Mouse (Mus musculus): ENCODE data around the gene Cpt2.

Cpt2 gene

GRCm38 (mm10) chr4:107923145-107923802 lies at the start of gene Cpt2:
Gene Cpt2, minus strand, starts transcription at chr4:107923610.
- peak; percentile 92 to 94 for DNase-seq (ENCODE audit: low spot score in 2 of 2)

- no peak for DNase-seq (ENCODE audit: low spot score in 2 of 2)
These were observed 47.8 kb upstream of the Cpt2 start for GRCm38 (mm10) chr4:107971162-107971561.

GRCm38 (mm10) chr4:107969781-107970180 lies 46.4 kb upstream of the Cpt2 start:
- peak in 1 of 2 experiments; percentile 38 for DNase-seq (ENCODE audit: low spot score in 2 of 2)

- no peak for DNase-seq (ENCODE audit: low spot score in 2 of 2)
These were observed 44.7 kb upstream of the Cpt2 start, which contains the start of gene Slc1a7 for GRCm38 (mm10) chr4:107967966-107968682. Gene Slc1a7, plus strand, starts transcription at chr4:107968332.

GRCm38 (mm10) chr4:107966416-107967109 lies 43.2 kb upstream of the Cpt2 start:
- DNase-seq (ENCODE audit: low spot score in 2 of 2): no peak

GRCm38 (mm10) chr4:107962792-107963191 lies 39.4 kb upstream of the Cpt2 start:
- no peak for DNase-seq (ENCODE audit: low spot score in 2 of 2)

- DNase-seq (ENCODE audit: low spot score in 2 of 2): no peak
These were observed 38.8 kb upstream of the Cpt2 start for GRCm38 (mm10) chr4:107962044-107962732.

- DNase-seq (ENCODE audit: low spot score in 2 of 2): no peak
These were observed 35.1 kb upstream of the Cpt2 start for GRCm38 (mm10) chr4:107958487-107958886.

GRCm38 (mm10) chr4:107955691-107956090 lies 32.3 kb upstream of the Cpt2 start:
- no peak for DNase-seq (ENCODE audit: low spot score in 2 of 2)

GRCm38 (mm10) chr4:107952845-107953244 lies 29.4 kb upstream of the Cpt2 start:
- DNase-seq (ENCODE audit: low spot score in 2 of 2): no peak

- no peak for DNase-seq (ENCODE audit: low spot score in 2 of 2)
These were observed 26.5 kb upstream of the Cpt2 start for GRCm38 (mm10) chr4:107949918-107950317.

GRCm38 (mm10) chr4:107944141-107944540 lies 20.7 kb upstream of the Cpt2 start:
- no peak for DNase-seq (ENCODE audit: low spot score in 2 of 2)

- DNase-seq (ENCODE audit: low spot score in 2 of 2): peak in 1 of 2 experiments; percentile 73
These were observed 19.3 kb upstream of the Cpt2 start for GRCm38 (mm10) chr4:107942741-107943140.

GRCm38 (mm10) chr4:107938124-107938523 lies 14.7 kb upstream of the Cpt2 start:
- DNase-seq (ENCODE audit: low spot score in 2 of 2): no peak

- peak; percentile 38 to 67 for DNase-seq (ENCODE audit: low spot score in 2 of 2)
These were observed 13.9 kb upstream of the Cpt2 start for GRCm38 (mm10) chr4:107937338-107937737.

- no peak for DNase-seq (ENCODE audit: low spot score in 2 of 2)
These were observed 11.8 kb upstream of the Cpt2 start for GRCm38 (mm10) chr4:107935254-107935653.

- DNase-seq (ENCODE audit: low spot score in 2 of 2): no peak
These were observed 9.8 kb upstream of the Cpt2 start for GRCm38 (mm10) chr4:107933239-107933638.

- DNase-seq (ENCODE audit: low spot score in 2 of 2): no peak
These were observed 8.0 kb upstream of the Cpt2 start for GRCm38 (mm10) chr4:107931453-107931852.

GRCm38 (mm10) chr4:107928726-107929125 lies 5.3 kb upstream of the Cpt2 start:
- no peak for DNase-seq (ENCODE audit: low spot score in 2 of 2)

GRCm38 (mm10) chr4:107928269-107928668 lies 4.9 kb upstream of the Cpt2 start:
- no peak for DNase-seq (ENCODE audit: low spot score in 2 of 2)

- DNase-seq (ENCODE audit: low spot score in 2 of 2): no peak
These were observed 389 bp upstream of the Cpt2 start for GRCm38 (mm10) chr4:107923803-107924194.

GRCm38 (mm10) chr4:107921952-107922351 lies 1.5 kb downstream of the Cpt2 start:
- peak; percentile 19 to 50 for DNase-seq (ENCODE audit: low spot score in 2 of 2)
